Mouse (Mus musculus) adipocyte (in vitro differentiated cells): ENCODE measurements at regions not wholly inside any gene's neighbourhood (a gene's known extent, or its start where the extent isn't known, plus 50 kb on each side); places are given as distances from the start of the nearest gene placed in this dataset.

ENCODE experiments used
- DNase-seq: peaks from one replicate; pipeline ENCODE4 v3.0.0-alpha.2; 2016; ENCODE audit warnings: low spot score

DNA sequence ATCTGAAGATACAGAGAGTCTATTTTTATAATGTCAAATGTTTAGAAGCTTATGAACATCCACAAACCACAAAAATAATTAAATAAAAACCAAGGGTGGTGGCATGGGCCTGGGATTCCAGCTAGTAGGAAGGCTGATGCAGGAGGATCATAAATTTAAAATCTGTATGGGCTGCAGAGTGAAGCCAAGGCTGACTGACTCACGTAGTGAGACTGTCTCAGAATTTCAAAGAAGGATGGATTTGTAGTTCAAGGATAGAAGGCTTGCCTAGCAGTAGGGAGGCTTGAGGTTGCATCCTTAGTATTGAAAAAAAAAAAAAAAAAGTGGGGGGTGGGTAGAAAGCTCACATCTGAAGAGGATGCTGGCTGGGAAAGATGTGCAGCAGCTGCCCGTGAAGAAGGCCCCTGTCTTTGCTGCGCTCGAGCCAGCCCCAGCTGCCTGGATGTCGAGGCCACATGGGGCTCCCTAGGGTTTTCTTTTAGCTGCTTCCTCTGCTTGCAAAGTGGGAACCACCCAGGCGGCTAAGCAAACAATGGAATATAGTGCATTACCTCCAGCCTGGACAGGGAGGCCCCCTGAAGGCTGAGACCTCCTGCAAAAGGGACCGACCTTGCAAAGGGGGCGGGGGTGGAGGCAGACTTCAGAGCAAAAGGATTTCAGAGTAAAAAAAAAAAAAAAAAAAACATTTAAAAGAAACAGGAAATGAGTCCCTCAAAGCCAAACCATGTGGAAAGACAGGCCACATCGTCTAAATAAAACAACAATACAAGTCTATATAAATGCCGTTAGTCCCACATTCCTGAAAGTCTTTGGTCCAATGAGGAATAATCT is 101.3 kb downstream of the Tmco5 start:
- no peak for DNase-seq

DNA sequence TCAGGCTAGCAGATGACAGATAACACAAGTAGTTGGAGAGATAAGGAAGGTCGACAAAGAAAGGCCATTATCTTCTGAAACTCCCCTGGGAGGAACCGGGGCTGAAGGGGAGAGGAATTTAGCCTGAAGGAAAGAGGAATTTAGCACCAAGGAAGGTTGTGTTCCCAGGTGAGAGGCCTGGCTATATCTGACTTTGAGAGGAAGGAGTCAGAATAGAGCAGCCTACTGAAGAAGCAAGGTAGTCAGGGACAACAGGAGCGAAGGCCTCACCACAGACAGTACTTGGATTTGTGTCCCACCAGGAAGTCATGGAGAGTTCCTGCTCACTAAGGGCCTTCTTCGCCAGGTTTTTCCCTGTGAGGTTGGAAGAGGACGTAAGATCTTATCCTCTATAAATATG is 102.2 kb downstream of the Tmco5 start:
- DNase-seq, result no peak

DNA sequence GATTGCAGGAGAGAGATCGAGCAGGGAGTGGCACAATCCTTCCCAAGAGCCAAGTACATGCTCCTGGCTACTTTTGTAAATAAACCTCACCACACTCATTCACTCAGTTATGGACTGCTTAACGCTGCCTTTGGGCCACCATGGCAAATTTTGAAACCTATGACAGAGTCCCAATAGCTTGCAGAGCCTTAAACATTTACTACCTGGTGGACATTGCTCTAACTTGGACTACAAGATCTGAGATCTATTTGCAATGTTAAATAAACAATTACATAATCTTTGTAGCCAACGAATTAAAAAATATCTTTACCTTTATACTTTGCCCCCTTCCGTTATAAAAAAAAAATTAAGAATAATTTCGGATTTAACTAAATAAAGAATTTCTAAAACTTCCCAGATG is 104.9 kb downstream of the Tmco5 start:
- DNase-seq, result no peak

DNA sequence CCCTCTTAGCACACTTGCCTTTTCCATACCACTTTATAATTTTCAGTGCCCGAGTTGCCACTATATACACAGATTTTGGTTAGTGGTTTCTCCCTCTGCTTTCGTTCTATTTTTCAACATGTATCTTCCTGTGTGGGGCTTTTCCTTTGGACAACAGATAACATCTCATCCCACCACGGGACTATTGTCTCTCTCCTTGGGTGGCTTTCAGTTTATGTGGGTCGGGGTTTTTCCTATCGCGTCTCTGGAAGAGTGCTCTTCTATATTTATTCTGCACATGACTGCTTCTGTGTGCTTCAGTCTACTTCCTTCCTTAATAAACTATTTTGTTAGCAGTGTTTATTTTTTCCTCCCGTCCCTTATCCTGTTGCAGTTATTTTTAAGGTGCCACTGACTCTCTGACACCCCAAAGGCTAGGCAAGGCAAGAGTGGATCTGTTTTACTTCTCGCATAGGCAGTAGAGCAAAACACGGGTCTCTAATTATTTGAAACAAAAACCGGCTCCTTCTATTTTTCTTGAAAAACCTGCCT is 105.4 kb downstream of the Tmco5 start:
- no peak for DNase-seq

- DNase-seq, result no peak
Measured at GRCm38 (mm10) chr2:116984597-116984996, 106.1 kb downstream of the Tmco5 start.

- no peak for DNase-seq
Measured at GRCm38 (mm10) chr2:116985549-116985948, 107.1 kb downstream of the Tmco5 start.

DNA sequence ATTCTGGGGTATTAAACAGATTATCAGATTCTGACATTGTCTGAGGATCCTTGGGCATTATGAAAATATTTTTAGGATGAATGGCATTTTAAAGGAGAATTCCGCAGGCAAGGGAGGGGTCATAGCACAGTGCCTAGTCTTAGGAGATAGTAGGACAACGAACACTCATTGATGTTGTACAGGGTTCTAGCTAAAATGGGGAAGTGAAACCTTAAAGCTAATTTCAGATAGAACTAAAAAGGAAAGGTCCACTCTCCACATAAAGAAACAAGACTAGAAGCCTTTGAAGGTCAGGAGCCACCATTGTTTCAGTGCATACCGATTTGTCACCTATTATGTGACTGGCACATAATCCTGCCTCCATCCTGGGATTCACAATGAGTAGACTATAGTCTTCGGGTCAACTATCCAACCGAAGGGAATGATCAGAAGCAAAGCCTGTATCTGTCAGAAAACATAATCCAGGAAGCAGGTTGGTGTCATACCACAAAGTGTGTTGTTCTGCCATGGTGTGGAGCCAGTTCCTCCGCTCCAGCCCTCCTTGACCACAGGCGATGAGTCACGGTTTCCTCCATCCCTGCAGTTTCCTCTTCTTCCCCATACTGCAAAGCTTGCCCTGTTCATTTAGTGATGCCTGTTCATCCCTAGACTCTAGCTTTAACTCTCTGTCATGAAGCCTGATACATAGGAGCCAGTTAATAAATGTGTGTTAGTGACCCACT is 110.6 kb downstream of the Tmco5 start:
- no peak for DNase-seq

GRCm38 (mm10) chr2:116990106-116990505 is 111.6 kb downstream of the Tmco5 start:
- DNase-seq, result no peak

GRCm38 (mm10) chr2:116991561-116992042 is 113.1 kb downstream of the Tmco5 start:
- DNase-seq, result no peak

- no peak for DNase-seq
Measured at GRCm38 (mm10) chr2:116993724-116994123, 115.2 kb downstream of the Tmco5 start.

DNA sequence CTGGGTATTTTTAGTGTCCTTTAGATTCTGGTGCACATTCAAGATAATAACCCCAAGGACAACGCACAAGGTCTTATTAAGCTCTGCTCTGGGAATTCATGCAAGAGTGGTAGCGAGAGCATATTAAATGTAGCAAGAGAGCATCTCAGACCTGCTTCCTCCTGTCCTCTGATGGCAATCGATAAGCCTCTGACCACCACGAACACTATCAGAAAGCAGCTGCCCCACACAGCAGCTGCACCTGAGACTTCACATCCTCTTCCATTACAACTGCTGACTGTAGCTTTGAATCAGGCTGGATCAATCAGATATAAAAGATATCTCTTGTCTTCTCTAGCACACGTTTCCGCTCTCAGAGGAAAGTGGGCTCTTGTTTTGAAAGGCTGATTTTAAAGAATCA is 117.8 kb downstream of the Tmco5 start:
- DNase-seq, result no peak

DNA sequence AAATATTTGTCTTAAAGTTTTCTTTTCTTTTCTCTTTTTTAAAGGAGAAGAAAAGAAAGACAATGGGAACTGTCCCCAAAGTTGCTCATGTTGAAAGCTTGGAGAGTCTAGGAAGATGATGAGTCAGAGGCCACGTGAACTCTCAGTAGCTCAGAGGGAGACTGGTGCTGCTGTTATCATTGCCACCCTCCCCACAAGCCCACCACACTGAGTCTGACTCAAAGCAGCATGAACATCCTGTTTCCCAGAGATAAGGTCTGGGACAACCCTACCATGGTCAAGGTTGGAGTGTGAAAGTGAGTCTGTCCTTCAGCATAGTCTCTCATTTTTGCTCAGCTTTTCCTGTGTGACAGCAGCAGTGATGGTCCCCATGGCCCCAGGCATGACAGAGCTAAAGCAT is 120.3 kb downstream of the Tmco5 start:
- DNase-seq, result no peak

GRCm38 (mm10) chr2:116999592-116999991 is 121.1 kb downstream of the Tmco5 start:
- no peak for DNase-seq

GRCm38 (mm10) chr2:117003976-117004375 is 117.2 kb upstream of the Spred1 start:
- no peak for DNase-seq

DNA sequence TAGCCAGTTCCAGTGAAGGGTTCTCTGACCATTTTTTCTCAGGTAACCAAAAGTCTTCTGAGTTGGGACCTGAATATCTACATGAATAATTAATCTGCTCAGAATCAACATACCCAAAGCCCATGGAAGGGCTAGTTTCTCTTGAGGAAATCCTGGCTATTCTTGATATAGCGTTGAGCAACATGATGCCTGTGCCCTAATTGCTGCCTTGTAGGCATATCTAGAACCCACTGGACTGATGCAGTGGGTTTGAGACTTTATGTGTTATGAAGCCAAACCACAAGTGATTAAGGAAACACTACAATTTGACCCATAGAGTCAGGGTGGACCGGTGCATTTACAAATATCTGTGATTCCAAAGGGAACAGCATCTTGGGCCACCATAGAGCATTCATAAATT is 114.3 kb upstream of the Spred1 start:
- no peak for DNase-seq

DNA sequence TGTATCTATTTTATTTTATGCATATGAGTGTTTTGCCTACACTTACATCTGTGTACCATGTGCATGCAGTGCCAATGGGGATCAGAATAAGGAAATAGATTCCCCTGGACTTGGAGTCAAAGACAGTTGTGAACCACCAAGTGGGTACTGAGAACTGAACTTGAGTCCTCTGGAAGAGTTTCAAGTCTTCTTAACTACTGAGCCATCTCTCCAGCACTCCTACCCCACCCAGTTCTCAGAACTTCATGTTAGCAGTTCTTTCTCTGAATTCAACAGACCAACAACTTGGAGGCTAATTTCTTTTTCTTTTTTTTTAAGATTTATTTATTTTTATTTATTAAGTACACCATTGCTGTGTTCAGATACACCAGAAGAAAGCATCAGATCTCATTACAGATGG is 112.3 kb upstream of the Spred1 start:
- no peak for DNase-seq

GRCm38 (mm10) chr2:117010001-117010400 is 111.2 kb upstream of the Spred1 start:
- peak; percentile 41 for DNase-seq

GRCm38 (mm10) chr2:117010942-117011341 is 110.2 kb upstream of the Spred1 start:
- no peak for DNase-seq

DNA sequence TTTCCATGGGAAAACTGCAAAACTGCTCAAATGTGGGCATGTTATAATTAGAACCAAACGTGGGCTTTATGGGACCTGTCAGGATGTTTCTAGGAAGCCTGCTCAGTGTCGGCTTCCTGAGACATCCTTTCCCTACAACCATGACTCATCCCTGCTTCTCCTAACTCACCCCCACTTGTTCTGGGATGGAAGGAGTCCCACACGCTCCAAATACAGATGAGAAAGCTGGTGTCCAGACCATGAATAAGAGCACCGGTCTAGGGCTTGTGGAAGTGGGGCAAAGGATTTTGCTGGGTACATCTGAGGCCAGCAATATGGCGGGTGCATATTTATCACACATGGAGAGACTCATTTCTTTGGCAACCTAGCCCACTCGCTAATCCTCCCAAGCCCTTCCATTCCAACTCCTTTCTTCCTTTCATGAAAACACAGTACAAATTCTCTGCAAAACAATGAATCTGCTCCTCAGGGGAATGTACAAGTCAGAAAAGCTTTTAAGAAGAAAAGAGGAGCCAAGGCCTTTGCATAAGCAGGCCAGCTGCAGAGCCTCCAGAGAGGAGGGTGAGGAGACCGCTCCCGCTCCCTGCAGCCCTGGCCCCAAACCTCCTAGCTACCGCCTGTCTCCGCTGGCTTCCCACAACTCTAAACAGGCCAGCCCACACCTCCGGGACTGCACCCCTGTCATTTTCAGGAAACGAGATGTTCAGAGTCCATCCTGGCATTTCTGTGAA is 103.1 kb upstream of the Spred1 start:
- DNase-seq, result peak; percentile 26

DNA sequence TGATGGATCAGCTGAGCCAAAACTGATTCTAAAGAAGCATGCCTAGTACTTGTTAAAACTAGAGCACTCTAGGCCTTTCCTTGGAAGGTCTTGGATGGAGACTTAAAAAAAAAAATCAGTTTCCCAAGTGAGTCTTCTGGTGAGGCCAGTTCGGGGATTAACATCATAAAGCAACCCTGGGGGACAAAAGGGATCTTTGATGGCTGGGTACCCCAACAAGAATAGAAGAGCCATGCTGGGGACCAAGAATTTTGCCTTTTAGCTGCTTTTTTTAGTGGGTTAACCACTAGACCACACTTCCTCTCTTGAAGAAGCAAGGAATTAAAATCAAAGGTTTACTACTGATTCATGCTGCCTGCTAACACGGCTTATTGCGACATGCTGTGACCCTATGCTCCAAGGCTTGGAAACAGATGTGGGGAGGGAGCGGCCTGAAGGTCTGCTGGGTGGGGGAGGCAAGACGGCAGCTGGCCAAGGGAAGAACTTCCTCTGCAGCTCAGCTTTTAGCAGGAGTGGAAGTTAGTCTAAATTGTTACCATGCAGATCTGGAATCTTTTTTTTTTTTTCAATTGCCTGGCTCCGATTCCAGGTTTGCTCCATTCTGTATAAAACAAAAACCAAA is 102.1 kb upstream of the Spred1 start:
- peak; percentile 80 for DNase-seq

GRCm38 (mm10) chr2:117019552-117019951 is 101.6 kb upstream of the Spred1 start:
- DNase-seq, result no peak

GRCm38 (mm10) chr2:117021787-117022186 is 99.4 kb upstream of the Spred1 start:
- no peak for DNase-seq
